Mouse (Mus musculus) right cerebral cortex, postnatal 4 days (tissue): ENCODE measurements around the gene Gm28827.
"Not testable (repeated sequence)": the region's sequence is repeated elsewhere in the genome, so short reads cannot be mapped to it uniquely, and the experiment has no call there.

ENCODE experiments used
- DNase-seq: peaks from one replicate; pipeline ENCODE4 v3.0.0-alpha.2; 2022

Gm28827 gene

DNA sequence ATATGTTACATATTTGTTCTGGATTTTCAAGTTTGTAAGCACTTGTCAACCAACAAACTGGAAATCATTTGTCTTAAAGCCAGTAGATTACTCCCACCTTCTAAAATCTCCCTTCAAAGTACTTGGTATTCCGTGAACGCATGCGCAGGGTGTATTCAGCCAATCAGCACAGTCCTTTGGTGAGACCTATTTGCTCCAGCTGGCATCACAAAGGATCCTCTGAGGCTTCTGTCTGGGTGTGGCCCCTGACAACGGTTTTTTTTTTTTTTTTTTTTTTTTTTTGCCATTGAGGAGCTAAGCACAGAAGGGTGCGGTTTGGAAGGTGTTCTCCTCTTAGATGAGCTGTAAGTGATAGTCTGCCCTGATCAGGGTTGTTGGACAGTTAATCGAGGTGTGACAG lies at the start of gene Gm28827:
Gene Gm28827, plus strand, starts transcription at position 301 of the 400 bp plus-strand sequence.
- not testable (repeated sequence) for DNase-seq
